Mouse (Mus musculus): ENCODE measurements around the gene Msi2.
A peak's percentile ranks its signal among the peaks of the same experiment; 100 is the strongest.

Msi2 gene

GRCm38 (mm10) chr11:88560634-88561033 is 157.7 kb downstream of the Msi2 start:
- no peak for DNase-seq (ENCODE audit: low spot score)

- no peak for DNase-seq (ENCODE audit: low spot score)
Observed at GRCm38 (mm10) chr11:88559365-88559970, 158.8 kb downstream of the Msi2 start.

- DNase-seq (ENCODE audit: low spot score): no peak
Observed at GRCm38 (mm10) chr11:88558731-88559130, 159.6 kb downstream of the Msi2 start.

- no peak for DNase-seq (ENCODE audit: low spot score)
Observed at GRCm38 (mm10) chr11:88557828-88558580, 160.3 kb downstream of the Msi2 start.

GRCm38 (mm10) chr11:88557116-88557768 is 161.1 kb downstream of the Msi2 start:
- no peak for DNase-seq (ENCODE audit: low spot score)

GRCm38 (mm10) chr11:88555902-88556549 is 162.3 kb downstream of the Msi2 start:
- no peak for DNase-seq (ENCODE audit: low spot score)

- no peak for DNase-seq (ENCODE audit: low spot score)
Observed at GRCm38 (mm10) chr11:88555232-88555818, 163.0 kb downstream of the Msi2 start.

- DNase-seq (ENCODE audit: low spot score): peak; percentile 61
Observed at GRCm38 (mm10) chr11:88553521-88554310, 164.6 kb downstream of the Msi2 start.

- DNase-seq (ENCODE audit: low spot score): peak; percentile 60
Observed at GRCm38 (mm10) chr11:88552987-88553386, 165.3 kb downstream of the Msi2 start.

GRCm38 (mm10) chr11:88552385-88552784 is 165.9 kb downstream of the Msi2 start:
- no peak for DNase-seq (ENCODE audit: low spot score)

GRCm38 (mm10) chr11:88551034-88551433 is 167.3 kb downstream of the Msi2 start:
- DNase-seq (ENCODE audit: low spot score): no peak

GRCm38 (mm10) chr11:88550083-88550907 is 168.0 kb downstream of the Msi2 start:
- DNase-seq (ENCODE audit: low spot score): no peak

- DNase-seq (ENCODE audit: low spot score): no peak
Observed at GRCm38 (mm10) chr11:88549529-88549900, 168.8 kb downstream of the Msi2 start.

GRCm38 (mm10) chr11:88548832-88549528 is 169.3 kb downstream of the Msi2 start:
- DNase-seq (ENCODE audit: low spot score): no peak

- DNase-seq (ENCODE audit: low spot score): no peak
Observed at GRCm38 (mm10) chr11:88548423-88548822, 169.9 kb downstream of the Msi2 start.

GRCm38 (mm10) chr11:88543771-88544170 is 174.5 kb downstream of the Msi2 start:
- DNase-seq (ENCODE audit: low spot score): no peak

GRCm38 (mm10) chr11:88542817-88543216 is 175.5 kb downstream of the Msi2 start:
- DNase-seq (ENCODE audit: low spot score): no peak

GRCm38 (mm10) chr11:88541666-88542639 is 176.4 kb downstream of the Msi2 start:
- DNase-seq (ENCODE audit: low spot score): no peak
